Mouse (Mus musculus) neural tube, embryonic 12.5 days (tissue): ENCODE data around the gene Tmem140. TPM values are rescaled to one million over a fixed set of nuclear protein-coding genes. Genes with fewer than 3 reads are reported as not detected.

Experiments used
- ATAC-seq: fragments of 200-750 bp; cut with Nextera tagmentation; 2 replicates; pipeline ENCODE4 v1.8.0; 2017; ENCODE audit warnings: low read depth, mild to moderate bottlenecking, moderate TSS enrichment, moderate library complexity; ENCODE audit not compliant: low FRiP score
- H3K27ac ChIP-seq: fragments of 300-500 bp; sonication (generic); 2 replicates; pipeline ENCODE4 v1.5.1; 2016
- H3K27me3 ChIP-seq: fragments of 300-500 bp; sonication (generic); replicated peaks from 2 replicates; pipeline ENCODE4 v1.6.1; 2016; ENCODE audit warnings: mild to moderate bottlenecking
- H3K36me3 ChIP-seq: fragments of 300-500 bp; sonication (generic); 2 replicates; pipeline ENCODE4 v1.6.1; 2016; ENCODE audit warnings: mild to moderate bottlenecking
- H3K4me1 ChIP-seq: fragments of 300-500 bp; sonication (generic); 2 replicates; pipeline ENCODE4 v1.6.1; 2016
- H3K4me2 ChIP-seq: fragments of 300-500 bp; sonication (generic); replicated peaks from 2 replicates; pipeline ENCODE4 v1.6.1; 2016; ENCODE audit warnings: mild to moderate bottlenecking
- H3K4me3 ChIP-seq: fragments of 300-500 bp; sonication (generic); 2 replicates; pipeline ENCODE4 v1.5.1; 2016
- H3K9ac ChIP-seq: fragments of 300-500 bp; sonication (generic); 2 replicates; pipeline ENCODE4 v1.6.1; 2016; ENCODE audit warnings: mild to moderate bottlenecking
- H3K9me3 ChIP-seq: fragments of 300-500 bp; sonication (generic); 2 replicates; pipeline ENCODE4 v1.6.1; 2016; ENCODE audit warnings: mild to moderate bottlenecking
- WGBS: fragments of 180-500 bp; shearing (Covaris S2); methylation state at CpG from one replicate; pipeline ENCODE4 v1.1.7; 2016; 5-methylcytosine and 5-hydroxymethylcytosine counted together
- polyA plus RNA-seq: library from polyadenylated mRNA; unstranded; fragments of >200 nt; fragmentation: Nextera tagmentation; extraction: Ambion mirVana; gene quantifications from 2 replicates; pipeline ENCODE4 v1.2.1, GENCODE M21; 2016

Tmem140 gene
- polyA plus RNA-seq, 1 experiment from 2014 or later = 1.3 TPM

GRCm38 (mm10) chr6:34877509-34878321, 14.8 kb downstream of the Tmem140 start, which contains the start of gene Cyren:
Gene Cyren (minus strand): TSS chr6:34878060.
- Histone ChIP-seq H3K27me3 (no peaks in the 10 kb centered on the region), H3K9ac (peak within 1 kb of the TSS; percentile 75), H3K9me3 (no peaks in the 10 kb centered on the region), H3K27ac (peak within 1 kb of the TSS; percentile 68), H3K4me3 (peak within 1 kb of the TSS; percentile 66), H3K4me1 (peaks cover 25% of the 10 kb centered on the region), H3K36me3 (peaks cover 18% of the 10 kb centered on the region), H3K4me2 (peak within 1 kb of the TSS; percentile 75)
- 1% methylated on average over 56 of the region's 56 CpGs for WGBS
- peak; percentile 93 for ATAC-seq

GRCm38 (mm10) chr6:34879101-34879740, 16.3 kb downstream of the Tmem140 start:
- Histone ChIP-seq H3K36me3 (peaks cover 22% of the 10 kb centered on the region), H3K4me2 (no peak overlapping the region), H3K4me1 (peaks cover 25% of the 10 kb centered on the region), H3K4me3 (no peak overlapping the region), H3K27ac (no peak overlapping the region), H3K9ac (no peak overlapping the region), H3K9me3 (no peaks in the 10 kb centered on the region), H3K27me3 (no peaks in the 10 kb centered on the region)
- ATAC-seq = no peak
- 90% methylated on average over 16 of the region's 16 CpGs for WGBS

DNA sequence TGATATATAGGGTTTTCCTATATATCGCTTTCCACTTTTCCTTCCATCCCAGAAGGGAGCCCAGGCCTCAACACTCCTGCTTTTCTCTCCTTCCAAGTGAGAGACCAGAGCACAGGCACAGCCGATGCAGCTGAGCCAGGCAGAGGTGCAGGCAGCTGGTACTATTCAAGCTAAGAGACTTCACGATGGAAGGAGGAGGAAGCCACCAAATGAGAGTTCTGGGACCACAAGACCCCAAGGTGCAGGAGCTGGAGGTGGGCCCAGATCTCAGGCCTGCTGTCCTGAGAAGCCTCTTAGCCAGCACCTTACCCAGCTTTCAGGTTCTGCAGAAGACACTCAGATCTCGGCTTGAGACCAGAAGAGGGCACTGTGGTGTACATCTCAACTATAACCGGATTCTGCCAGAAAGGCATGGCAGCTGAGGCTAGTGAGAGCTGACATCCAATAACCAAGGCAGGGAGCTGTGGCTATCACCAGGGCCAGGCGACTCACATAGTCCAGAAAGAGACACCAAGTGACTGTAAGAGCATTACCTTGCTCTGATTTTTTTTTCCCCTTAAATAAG, 17.0 kb downstream of the Tmem140 start:
- no peak overlapping the region for H3K9ac ChIP-seq
- 59% methylated on average over 6 of the region's 6 CpGs for WGBS
- no peaks in the 10 kb centered on the region for H3K27me3 ChIP-seq
- ATAC-seq = no peak
- no peak overlapping the region for H3K4me2 ChIP-seq
- H3K36me3 ChIP-seq = peaks cover 29% of the 10 kb centered on the region
- H3K4me3 ChIP-seq = no peak overlapping the region
- H3K4me1 ChIP-seq = peaks cover 20% of the 10 kb centered on the region
- H3K9me3 ChIP-seq = no peaks in the 10 kb centered on the region
- no peak overlapping the region for H3K27ac ChIP-seq

DNA sequence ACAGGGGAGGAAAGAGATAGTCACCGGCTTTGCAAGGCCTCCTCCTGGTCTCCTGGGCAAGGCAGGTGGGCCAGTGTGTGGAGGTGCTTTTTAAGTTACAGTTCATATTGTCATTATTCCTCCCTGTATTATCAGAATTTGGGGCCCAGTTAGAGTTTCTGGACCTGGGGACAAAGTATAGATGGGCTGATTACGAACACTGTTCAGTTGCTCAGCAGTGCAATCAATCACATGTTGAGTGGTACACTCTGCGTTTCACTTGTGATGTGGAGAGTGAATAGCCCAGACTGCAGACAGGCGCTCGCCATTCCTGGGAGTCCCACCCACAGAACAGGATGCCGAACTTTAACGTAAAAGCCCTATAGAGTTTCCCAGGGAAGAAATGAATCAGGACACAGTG, 21.8 kb downstream of the Tmem140 start:
- H3K36me3 ChIP-seq = peaks cover 46% of the 10 kb centered on the region
- no peak overlapping the region for H3K27ac ChIP-seq
- H3K4me1 ChIP-seq = peaks cover 14% of the 10 kb centered on the region
- no peak for ATAC-seq
- WGBS = 83% methylated on average over 7 of the region's 7 CpGs
- no peaks in the 10 kb centered on the region for H3K27me3 ChIP-seq
- no peaks in the 10 kb centered on the region for H3K9me3 ChIP-seq
- no peak overlapping the region for H3K9ac ChIP-seq
- H3K4me3 ChIP-seq = no peak overlapping the region
- no peak overlapping the region for H3K4me2 ChIP-seq

DNA sequence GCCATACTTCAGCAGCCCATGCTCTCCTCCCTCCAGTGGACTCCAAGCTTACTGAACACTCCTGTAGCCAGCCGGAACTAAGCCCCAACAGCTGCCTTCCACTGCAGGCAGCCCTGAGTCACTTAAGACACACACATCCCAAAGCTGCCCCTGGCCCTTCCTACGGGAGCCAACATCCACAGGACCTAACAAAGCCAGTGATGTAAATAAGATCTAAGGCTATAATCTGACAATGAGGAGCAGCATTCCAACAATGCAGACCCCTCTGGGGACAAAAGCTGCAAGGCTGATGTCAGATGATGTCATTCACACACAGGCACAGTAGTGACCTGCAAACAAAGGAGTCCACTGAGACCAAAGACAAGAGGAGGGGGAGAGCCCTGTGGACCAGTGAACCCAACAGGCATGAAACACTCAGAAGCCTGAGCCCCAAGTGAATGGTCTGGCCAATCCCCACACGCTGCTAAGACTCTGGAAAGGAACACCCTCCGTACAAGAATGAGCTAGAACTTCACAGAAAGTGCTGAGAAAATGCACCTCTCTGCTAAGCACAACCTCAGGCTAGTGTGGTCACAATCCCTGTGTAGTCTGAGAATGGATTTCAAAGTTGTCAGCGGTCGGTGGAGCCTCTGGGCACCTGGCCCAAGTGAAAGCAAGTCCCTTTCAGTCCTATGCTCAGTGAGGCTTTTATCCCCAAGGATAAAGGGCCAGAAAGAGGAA, 24.3 kb downstream of the Tmem140 start:
- peak; percentile 73 for ATAC-seq
- WGBS = 38% methylated on average over 6 of the region's 6 CpGs

GRCm38 (mm10) chr6:34889185-34889584, 26.2 kb downstream of the Tmem140 start:
- 68% methylated on average over 4 of the region's 4 CpGs for WGBS
- no peak overlapping the region for H3K27ac ChIP-seq
- no peaks in the 10 kb centered on the region for H3K9me3 ChIP-seq
- no peaks in the 10 kb centered on the region for H3K27me3 ChIP-seq
- H3K4me2 ChIP-seq = no peak overlapping the region
- ATAC-seq = no peak
- H3K9ac ChIP-seq = no peak overlapping the region
- peaks cover 65% of the 10 kb centered on the region for H3K36me3 ChIP-seq
- H3K4me3 ChIP-seq = no peak overlapping the region
- H3K4me1 ChIP-seq = peaks cover 14% of the 10 kb centered on the region

More for the DNA sequence above, 24.3 kb downstream of the Tmem140 start:
- no peak overlapping the region for H3K4me3 ChIP-seq
- no peak overlapping the region; the same call in 1 of the 2 replicates for H3K9ac ChIP-seq
- peaks cover 14% of the 10 kb centered on the region for H3K4me1 ChIP-seq
- no peak overlapping the region for H3K4me2 ChIP-seq
- H3K27ac ChIP-seq = no peak overlapping the region
- H3K27me3 ChIP-seq = no peaks in the 10 kb centered on the region
- peaks cover 61% of the 10 kb centered on the region for H3K36me3 ChIP-seq
- no peaks in the 10 kb centered on the region for H3K9me3 ChIP-seq

GRCm38 (mm10) chr6:34895569-34895968, 32.6 kb downstream of the Tmem140 start:
- no peaks in the 10 kb centered on the region for H3K27me3 ChIP-seq
- H3K9me3 ChIP-seq = no peaks in the 10 kb centered on the region
- no peak overlapping the region for H3K4me2 ChIP-seq
- H3K4me1 ChIP-seq = no peaks in the 10 kb centered on the region; the same call in 1 of the 2 replicates
- 88% methylated on average over 7 of the region's 7 CpGs for WGBS
- ATAC-seq = no peak
- H3K9ac ChIP-seq = no peak overlapping the region
- peaks cover 67% of the 10 kb centered on the region for H3K36me3 ChIP-seq
- H3K27ac ChIP-seq = no peak overlapping the region
- H3K4me3 ChIP-seq = no peak overlapping the region

DNA sequence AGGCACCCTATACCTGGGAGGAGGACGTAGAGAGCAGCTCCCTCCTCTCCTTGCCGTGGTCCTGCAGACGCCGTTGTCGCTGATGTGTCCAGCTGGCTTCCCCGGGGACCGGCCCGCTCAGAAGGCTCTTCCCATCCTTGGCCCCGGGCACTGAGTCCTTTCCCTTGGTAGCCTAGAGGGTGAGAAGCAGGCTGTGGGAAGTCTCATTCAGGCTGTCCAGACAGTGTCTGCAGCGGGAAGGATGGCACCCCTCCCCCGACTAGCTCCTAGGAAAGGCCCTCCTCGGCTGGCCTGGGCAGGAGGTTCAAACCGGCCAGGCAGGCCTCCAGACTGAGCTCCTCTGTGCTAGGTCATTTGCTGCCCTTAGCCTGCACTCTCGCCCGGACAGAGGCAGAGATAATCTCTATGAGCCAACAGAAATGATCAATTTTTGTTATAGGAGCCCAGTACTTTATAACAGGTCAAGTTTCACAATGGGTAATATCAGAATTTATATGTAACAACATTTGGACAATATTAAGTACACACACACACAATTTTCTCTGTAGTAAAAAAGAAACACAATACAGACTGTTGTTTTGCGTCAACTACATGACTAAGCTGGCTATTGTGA, 33.3 kb downstream of the Tmem140 start:
- Histone ChIP-seq H3K4me1 (no peaks in the 10 kb centered on the region; the same call in 1 of the 2 replicates), H3K4me3 (no peak overlapping the region), H3K36me3 (peaks cover 65% of the 10 kb centered on the region), H3K27ac (no peak overlapping the region), H3K4me2 (no peak overlapping the region), H3K27me3 (no peaks in the 10 kb centered on the region), H3K9me3 (no peaks in the 10 kb centered on the region), H3K9ac (no peak overlapping the region)
- ATAC-seq = no peak
- 59% methylated on average over 16 of the region's 16 CpGs for WGBS

GRCm38 (mm10) chr6:34899127-34899526, 36.2 kb downstream of the Tmem140 start:
- Histone ChIP-seq H3K4me1 (no peaks in the 10 kb centered on the region; the same call in 1 of the 2 replicates), H3K36me3 (peaks cover 52% of the 10 kb centered on the region), H3K27me3 (no peaks in the 10 kb centered on the region), H3K27ac (no peak overlapping the region), H3K9me3 (no peaks in the 10 kb centered on the region), H3K9ac (no peak overlapping the region), H3K4me3 (no peak overlapping the region), H3K4me2 (no peak overlapping the region)
- ATAC-seq = no peak
- WGBS = 93% methylated on average over 2 of the region's 2 CpGs

GRCm38 (mm10) chr6:34900990-34901389, 38.0 kb downstream of the Tmem140 start:
- no peak overlapping the region for H3K4me2 ChIP-seq
- WGBS = 64% methylated on average over 2 of the region's 2 CpGs
- no peaks in the 10 kb centered on the region for H3K27me3 ChIP-seq
- ATAC-seq = no peak
- H3K4me3 ChIP-seq = no peak overlapping the region
- no peak overlapping the region for H3K9ac ChIP-seq
- no peaks in the 10 kb centered on the region for H3K9me3 ChIP-seq
- H3K4me1 ChIP-seq = no peaks in the 10 kb centered on the region; the same call in 1 of the 2 replicates
- H3K27ac ChIP-seq = no peak overlapping the region
- peaks cover 51% of the 10 kb centered on the region for H3K36me3 ChIP-seq

DNA sequence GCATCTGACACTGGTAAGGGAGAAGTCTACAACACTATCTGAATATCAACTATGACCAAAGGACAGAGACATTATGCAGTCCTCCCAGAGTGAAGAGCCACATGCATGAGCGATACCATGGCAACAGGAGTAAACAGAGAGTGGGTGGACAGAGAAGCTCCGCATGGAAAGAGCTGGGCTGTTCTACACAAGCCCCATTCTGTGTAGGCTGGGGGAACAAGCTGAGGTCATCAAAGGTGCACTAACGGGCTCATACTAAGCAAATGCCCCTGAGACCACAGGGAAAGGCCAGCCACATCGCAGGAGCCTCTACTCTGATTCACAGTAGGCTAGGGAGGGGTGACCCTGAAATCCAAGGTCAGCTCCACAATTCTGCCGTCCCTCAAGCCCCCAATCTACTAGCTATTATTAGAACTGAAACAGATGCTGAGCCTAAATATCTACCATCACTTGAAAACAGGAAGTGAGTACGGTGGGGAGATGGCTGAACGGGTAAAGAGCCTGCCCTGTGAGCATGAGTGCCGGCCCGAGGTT, 39.0 kb downstream of the Tmem140 start:
- Histone ChIP-seq H3K36me3 (peaks cover 58% of the 10 kb centered on the region), H3K27me3 (no peaks in the 10 kb centered on the region), H3K9ac (no peak overlapping the region), H3K27ac (no peak overlapping the region), H3K9me3 (no peaks in the 10 kb centered on the region), H3K4me2 (no peak overlapping the region), H3K4me1 (no peaks in the 10 kb centered on the region), H3K4me3 (no peak overlapping the region)
- ATAC-seq = no peak
- WGBS = 72% methylated on average over 9 of the region's 9 CpGs
